8 mouse cellular contexts compared by ENCODE assay signal in genomic region chr7:81571941-81572441, GRCm38 (mm10). TPM values are rescaled to one million over a fixed set of nuclear protein-coding genes. Genes with fewer than 3 reads are reported as not detected.
DNase-seq lines count a peak whose midpoint lies in the region; ATAC-seq lines count a peak whose summit lies in the region.

No protein-coding gene starts in this region.

- H3K27me3 ChIP-seq in forebrain, embryonic 13.5 days: no peaks in the 10 kb centered on the region
- no peaks in the 10 kb centered on the region for H3K27me3 ChIP-seq in kidney, embryonic 16.5 days (ENCODE audit: insufficient read depth, low read length)
- no peaks in the 10 kb centered on the region for H3K27me3 ChIP-seq in midbrain, embryonic 12.5 days

- H3K27ac ChIP-seq in forebrain, embryonic 13.5 days: peak overlapping the region; percentile 97
- peak overlapping the region; percentile 94 for H3K27ac ChIP-seq in kidney, embryonic 16.5 days (ENCODE audit: low read length)
- H3K27ac ChIP-seq in midbrain, embryonic 12.5 days (replicated peaks): peak overlapping the region; percentile 97

- H3K4me1 ChIP-seq in forebrain, embryonic 13.5 days: peaks cover 20% of the 10 kb centered on the region
- H3K4me1 ChIP-seq in kidney, embryonic 16.5 days (ENCODE audit: insufficient read depth, low read length): peaks cover 10% of the 10 kb centered on the region; the same call in 1 of the 2 replicates
- peaks cover 17% of the 10 kb centered on the region for H3K4me1 ChIP-seq in midbrain, embryonic 12.5 days

- DNase-seq in A20 (ENCODE audit: low read depth, low spot score) (peak; percentile 54), MN1 (ENCODE audit: low spot score) (peak; percentile 36)
- DNase-seq in embryo, embryonic 11 days: no peak
- no peak for DNase-seq in ovary, postnatal 14 days (ENCODE audit: low spot score)

- peak overlapping the region; percentile 75 for H3K4me2 ChIP-seq in forebrain, embryonic 13.5 days
- H3K4me2 ChIP-seq in kidney, embryonic 16.5 days (replicated peaks; ENCODE audit: low read depth, low read length): peak overlapping the region; percentile 68
- H3K4me2 ChIP-seq in midbrain, embryonic 12.5 days (replicated peaks): peak overlapping the region; percentile 75

- ATAC-seq in forebrain, embryonic 13.5 days: no peak
- no peak for ATAC-seq in kidney, embryonic 16.5 days (ENCODE audit: low FRiP score, low TSS enrichment)
- no peak for ATAC-seq in midbrain, embryonic 12.5 days (ENCODE audit: low FRiP score, low read depth)
- ATAC-seq in monocyte, adult 5-6 weeks (replicated peaks; ENCODE audit: insufficient number of reproducible peaks, low FRiP score, low TSS enrichment, poor library complexity, severe bottlenecking): no peak

- no peaks in the 10 kb centered on the region for H3K9me3 ChIP-seq in forebrain, embryonic 13.5 days (replicated peaks)
- H3K9me3 ChIP-seq in kidney, embryonic 16.5 days (ENCODE audit: low read length): no peaks in the 10 kb centered on the region
- H3K9me3 ChIP-seq in midbrain, embryonic 12.5 days: no peaks in the 10 kb centered on the region

- WGBS in forebrain, embryonic 13.5 days: 17% methylated on average over 15 of the region's 15 CpGs
- WGBS in kidney, embryonic 16.5 days: 14% methylated on average over 15 of the region's 15 CpGs
- WGBS in midbrain, embryonic 12.5 days: 23% methylated on average over 15 of the region's 15 CpGs

- H3K4me3 ChIP-seq in forebrain, embryonic 13.5 days: peak overlapping the region; percentile 84
- peak overlapping the region; percentile 83 for H3K4me3 ChIP-seq in kidney, embryonic 16.5 days (ENCODE audit: low read length)
- H3K4me3 ChIP-seq in midbrain, embryonic 12.5 days: peak overlapping the region; percentile 86

- peaks cover 14% of the 10 kb centered on the region for H3K36me3 ChIP-seq in forebrain, embryonic 13.5 days (ENCODE audit: poor library complexity, severe bottlenecking)
- H3K36me3 ChIP-seq in kidney, embryonic 16.5 days (ENCODE audit: insufficient read depth, low read length): peaks cover 5% of the 10 kb centered on the region; the same call in 1 of the 2 replicates
- 0 out of 2 replicates have a peak, but pooled peaks cover 6% of the 10 kb centered on the region for H3K36me3 ChIP-seq in midbrain, embryonic 12.5 days

- H3K9ac ChIP-seq in forebrain, embryonic 13.5 days: peak overlapping the region; percentile 91
- H3K9ac ChIP-seq in kidney, embryonic 16.5 days (replicated peaks; ENCODE audit: low read length): peak overlapping the region; percentile 83
- H3K9ac ChIP-seq in midbrain, embryonic 12.5 days (replicated peaks): peak overlapping the region; percentile 86

RNA-seq across cellular contexts. Expression of gene Whamm, which starts 0.9 kb away (rescaled TPM):
- polyA plus RNA-seq in forebrain, embryonic 13.5 days (2015; fragmentation: Nextera tagmentation; extraction: Ambion mirVana): 4.1 and 4.5 TPM in 2 replicates
- polyA plus RNA-seq in kidney, embryonic 16.5 days (2015; fragmentation: Nextera tagmentation; extraction: Ambion mirVana): 1.2 and 3.4 TPM in 2 replicates
- 5.5 and 7.6 TPM in 2 replicates for polyA plus RNA-seq in midbrain, embryonic 12.5 days (2016; fragmentation: Nextera tagmentation; extraction: Ambion mirVana)
- 24.4 to 38.9 TPM (median 33.5 TPM) in 3 replicates for total RNA-seq in monocyte, adult 5-6 weeks (2017)

RNA-seq across cellular contexts. Expression of gene Fsd2, which starts 5.2 kb away (rescaled TPM):
- polyA plus RNA-seq in forebrain, embryonic 13.5 days (2015; fragmentation: Nextera tagmentation; extraction: Ambion mirVana): 0.10 TPM in 2 replicates
- 0.19 and 0.27 TPM in 2 replicates for polyA plus RNA-seq in kidney, embryonic 16.5 days (2015; fragmentation: Nextera tagmentation; extraction: Ambion mirVana)
- polyA plus RNA-seq in midbrain, embryonic 12.5 days (2016; fragmentation: Nextera tagmentation; extraction: Ambion mirVana): 0.09 and 0.29 TPM in 2 replicates
- 0.10 to 0.39 TPM (median 0.32 TPM) in 3 replicates for total RNA-seq in monocyte, adult 5-6 weeks (2017)

Comparison
In these comparisons a context has a peak if more than half of its experiments do, and no peak if none do; other contexts are left out.
1. DNase-seq: peak in A20 (single experiment) and MN1 (single experiment); none in embryo, embryonic 11 days (single experiment) and ovary, postnatal 14 days (single experiment).
2. Peak in every context shown above with its lines, with median percentiles within 50 percentile points of each other: H3K27ac ChIP-seq, H3K4me2 ChIP-seq, H3K4me3 ChIP-seq and H3K9ac ChIP-seq.